Comparison of ENCODE assay signal across 8 mouse cellular contexts in genomic region chr5:32335172-32335571, GRCm38 (mm10).
DNase-seq lines count a peak whose midpoint lies in the region; ATAC-seq and TF ChIP-seq lines count a peak whose summit lies in the region.

No protein-coding gene starts in this region.

- peak; percentile 90 for ATAC-seq in hindbrain, embryonic 13.5 days (ENCODE audit: low FRiP score)
- peak; percentile 82 for ATAC-seq in neural tube, embryonic 13.5 days (ENCODE audit: low read depth)

- intact Hi-C loops in gastrocnemius, adult 2 months (cut with DNase I), result no loop called here

- peaks cover 13% of the 10 kb centered on the region for H3K4me1 ChIP-seq in hindbrain, embryonic 13.5 days (replicated peaks)
- peaks cover 6% of the 10 kb centered on the region for H3K4me1 ChIP-seq in neural tube, embryonic 13.5 days (replicated peaks)

- no peak overlapping the region for H3K4me2 ChIP-seq in hindbrain, embryonic 13.5 days
- no peak overlapping the region for H3K4me2 ChIP-seq in neural tube, embryonic 13.5 days

- no peaks in the 10 kb centered on the region for H3K9me3 ChIP-seq in hindbrain, embryonic 13.5 days
- no peaks in the 10 kb centered on the region for H3K9me3 ChIP-seq in neural tube, embryonic 13.5 days

- WGBS in hindbrain, embryonic 13.5 days, result 30% methylated on average over 6 of the region's 6 CpGs
- 29% methylated on average over 6 of the region's 6 CpGs for WGBS in neural tube, embryonic 13.5 days

- H3K4me3 ChIP-seq in gastrocnemius, adult 2 months, result no peak overlapping the region; the same call in 1 of the 2 replicates
- H3K4me3 ChIP-seq in hindbrain, embryonic 13.5 days, result no peak overlapping the region
- H3K4me3 ChIP-seq in neural tube, embryonic 13.5 days, result no peak overlapping the region

- no peaks in the 10 kb centered on the region for H3K36me3 ChIP-seq in hindbrain, embryonic 13.5 days
- no peaks in the 10 kb centered on the region for H3K36me3 ChIP-seq in neural tube, embryonic 13.5 days

- DNase-seq in ZHBTc4 (ENCODE audit: low read depth, low spot score), result peak; percentile 17
- DNase-seq in cerebellum, adult 11 months, result peak; percentile 95
- peak; percentile 75 for DNase-seq in gastrocnemius, adult 2 months
- DNase-seq in left cerebral cortex, adult 11 months (ENCODE audit: low spot score), result peak; percentile 25
- DNase-seq in thymus, postnatal 10 days (ENCODE audit: low spot score in 2 of 2), result no peak
- no peak for DNase-seq in ovary, postnatal 10 days (ENCODE audit: low spot score)

- no peak overlapping the region for H3K9ac ChIP-seq in hindbrain, embryonic 13.5 days
- H3K9ac ChIP-seq in neural tube, embryonic 13.5 days, result no peak overlapping the region

- no peak for TF ChIP-seq CTCF in gastrocnemius, adult 2 months (IDR thresholded peaks at IDR 0.05)

- H3K27me3 ChIP-seq in hindbrain, embryonic 13.5 days, result 0 out of 2 replicates have a peak, but pooled peaks cover 6% of the 10 kb centered on the region
- no peaks in the 10 kb centered on the region for H3K27me3 ChIP-seq in neural tube, embryonic 13.5 days

- peak overlapping the region; percentile 79 for H3K27ac ChIP-seq in gastrocnemius, adult 2 months
- no peak overlapping the region; the same call in 1 of the 2 replicates for H3K27ac ChIP-seq in hindbrain, embryonic 13.5 days
- no peak overlapping the region for H3K27ac ChIP-seq in neural tube, embryonic 13.5 days (replicated peaks)

Comparison
In these comparisons a context has a peak if more than half of its experiments do, and no peak if none do; other contexts are left out.
1. DNase-seq: peak in ZHBTc4 (single experiment), cerebellum, adult 11 months (single experiment), gastrocnemius, adult 2 months (single experiment) and left cerebral cortex, adult 11 months (single experiment); none in thymus, postnatal 10 days (0 of 2) and ovary, postnatal 10 days (single experiment).